Mouse (Mus musculus) kidney, postnatal 0 days (tissue): ENCODE data around the gene Rnf224. TPM values are rescaled to one million over a fixed set of nuclear protein-coding genes. Genes with fewer than 3 reads are reported as not detected.
A peak's percentile ranks its signal among the peaks of the same experiment; 100 is the strongest.

Source experiments
- ATAC-seq: fragments of 200-750 bp; cut with Nextera tagmentation; replicated peaks from 2 replicates; pipeline ENCODE4 v1.8.0; 2017; ENCODE audit warnings: low read depth, moderate number of reproducible peaks, moderate TSS enrichment, moderate library complexity; ENCODE audit not compliant: low FRiP score
- DNase-seq: peaks from one replicate; pipeline ENCODE4 v3.0.0-alpha.2; 2016; ENCODE audit warnings: low spot score
- H3K27ac ChIP-seq: fragments of 300-500 bp; sonication (generic); 2 replicates; pipeline ENCODE4 v1.5.1; 2014; ENCODE audit warnings: mild to moderate bottlenecking
- H3K27me3 ChIP-seq: fragments of 300-500 bp; sonication (generic); 2 replicates; pipeline ENCODE4 v1.6.1; 2014; ENCODE audit warnings: low read length, mixed read lengths; ENCODE audit not compliant: insufficient read depth
- H3K36me3 ChIP-seq: fragments of 300-500 bp; sonication (generic); 2 replicates; pipeline ENCODE4 v1.6.1; 2014; ENCODE audit warnings: low read length, mixed read lengths; ENCODE audit not compliant: insufficient read depth
- H3K4me1 ChIP-seq: fragments of 300-500 bp; sonication (generic); replicated peaks from 2 replicates; pipeline ENCODE4 v1.6.1; 2014; ENCODE audit warnings: antibody characterized with exemption, low read length, mixed read lengths; ENCODE audit not compliant: insufficient read depth
- H3K4me2 ChIP-seq: fragments of 300-500 bp; sonication (generic); 2 replicates; pipeline ENCODE4 v1.6.1; 2014; ENCODE audit warnings: mild to moderate bottlenecking, low read length, moderate library complexity, mixed read lengths
- H3K4me3 ChIP-seq: fragments of 300-500 bp; sonication (generic); replicated peaks from 2 replicates; pipeline ENCODE4 v1.5.1; 2014; ENCODE audit warnings: low read depth, low read length
- H3K9ac ChIP-seq: fragments of 300-500 bp; sonication (generic); 2 replicates; pipeline ENCODE4 v1.6.1; 2014; ENCODE audit warnings: low read depth, low read length
- H3K9me3 ChIP-seq: fragments of 300-500 bp; sonication (generic); replicated peaks from 2 replicates; pipeline ENCODE4 v1.6.1; 2016; ENCODE audit warnings: low read length, inconsistent platforms, mixed read lengths
- CTCF ChIP-seq: IDR thresholded peaks from 2 replicates; pipeline ENCODE4 v1.5.1; 2016; ENCODE audit warnings: antibody characterized with exemption, low read depth, mild to moderate bottlenecking, moderate library complexity
- WGBS: fragments of 180-500 bp; shearing (Covaris S2); extraction: QIAGEN DNeasy Blood & Tissue Kit; methylation state at CpG from one replicate; pipeline ENCODE4 v1.1.7; 2014; 5-methylcytosine and 5-hydroxymethylcytosine counted together
- polyA plus RNA-seq: library from polyadenylated mRNA; unstranded; fragments of >200 nt; fragmentation: Nextera tagmentation; extraction: Ambion mirVana; gene quantifications from 2 replicates; pipeline ENCODE4 v1.2.1, GENCODE M21; 2015

Rnf224 gene
- polyA plus RNA-seq, 1 experiment from 2014 or later = 0.16 TPM

DNA sequence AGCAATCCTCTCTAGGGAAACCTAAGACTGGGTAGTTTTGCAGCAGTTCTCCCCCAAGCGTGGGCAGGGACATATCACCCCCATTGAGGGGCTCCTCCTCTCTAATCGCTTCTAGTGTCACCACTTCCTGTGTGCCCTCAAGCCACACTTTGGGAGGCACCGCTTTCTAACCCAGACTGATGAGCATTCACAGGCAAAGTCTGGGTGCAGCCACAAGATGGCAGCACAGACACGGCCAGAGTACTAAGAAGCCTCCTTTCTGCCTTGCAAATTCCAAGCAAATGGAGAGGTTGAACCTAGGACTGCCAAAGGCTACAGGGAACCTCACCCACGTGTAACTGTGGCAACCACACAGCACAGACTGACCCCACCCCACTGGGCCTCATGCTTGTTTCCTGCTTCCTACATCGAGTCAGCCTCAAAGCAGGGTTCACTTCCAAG lies 43.2 kb downstream of the Rnf224 start:
- under 1% methylated on average over 6 of the region's 6 CpGs for WGBS
- DNase-seq = peak; percentile 96
- Histone ChIP-seq H3K27ac (peak overlapping the region; percentile 43; the same call in 1 of the 2 replicates), H3K36me3 (no peaks in the 10 kb centered on the region), H3K9me3 (no peaks in the 10 kb centered on the region), H3K27me3 (no peaks in the 10 kb centered on the region), H3K4me2 (peak overlapping the region; percentile 65; the same call in 1 of the 2 replicates), H3K9ac (no peak overlapping the region), H3K4me1 (peaks cover 14% of the 10 kb centered on the region), H3K4me3 (0 out of 2 replicates have a peak overlapping the region, but pooled peaks have one; percentile 2)
- ATAC-seq = peak; percentile 83
- peak; percentile 97 for TF ChIP-seq CTCF

DNA sequence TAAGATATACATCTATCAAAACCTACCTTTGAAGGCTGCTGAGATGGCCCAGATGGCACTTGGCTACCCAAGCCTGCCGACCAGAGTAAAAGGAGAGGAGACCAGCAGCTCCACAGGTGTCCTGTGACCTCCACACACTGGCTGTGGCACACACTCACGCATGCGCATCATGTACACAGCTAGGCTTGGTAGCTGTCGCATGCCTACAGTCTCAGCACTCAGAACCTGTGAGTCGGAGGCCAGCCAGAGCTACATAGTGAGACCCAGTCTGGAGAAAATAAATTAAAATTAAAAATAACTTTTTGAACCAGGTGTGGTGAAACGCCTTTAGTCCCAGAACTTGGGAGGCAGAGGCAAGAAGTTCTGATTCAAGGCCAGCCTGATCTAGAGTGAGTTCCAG lies 48.7 kb downstream of the Rnf224 start:
- TF ChIP-seq CTCF = no peak
- no peak overlapping the region for H3K27ac ChIP-seq
- 82% methylated on average over 6 of the region's 6 CpGs for WGBS
- DNase-seq (no peak), ATAC-seq (no peak)
- H3K9me3 ChIP-seq = no peaks in the 10 kb centered on the region
- no peak overlapping the region for H3K9ac ChIP-seq
- no peaks in the 10 kb centered on the region for H3K36me3 ChIP-seq
- H3K4me1 ChIP-seq = no peaks in the 10 kb centered on the region; the same call in 1 of the 2 replicates
- H3K4me2 ChIP-seq = no peak overlapping the region
- H3K27me3 ChIP-seq = no peaks in the 10 kb centered on the region
- H3K4me3 ChIP-seq = no peak overlapping the region

DNA sequence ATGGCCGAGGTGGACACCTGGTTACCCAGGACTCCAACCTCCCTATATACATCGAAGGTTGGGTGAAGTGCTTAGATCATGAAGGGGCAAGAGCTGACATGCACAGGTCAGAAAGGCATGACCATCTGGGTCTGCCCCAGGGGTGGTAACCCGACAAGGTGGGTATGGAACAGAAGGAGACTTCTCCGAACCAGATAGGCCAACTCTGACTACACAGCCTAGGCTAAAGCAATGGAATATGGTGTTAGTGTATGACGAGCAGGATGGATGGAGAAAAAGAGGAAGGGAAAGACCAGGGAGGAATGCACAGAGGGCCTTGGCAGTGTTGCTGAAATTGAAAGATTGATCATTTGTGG lies 50.0 kb downstream of the Rnf224 start:
- Histone ChIP-seq H3K4me1 (no peaks in the 10 kb centered on the region; the same call in 1 of the 2 replicates), H3K27me3 (no peaks in the 10 kb centered on the region), H3K4me3 (peak overlapping the region; percentile 38), H3K27ac (no peak overlapping the region), H3K36me3 (no peaks in the 10 kb centered on the region), H3K9me3 (no peaks in the 10 kb centered on the region), H3K9ac (no peak overlapping the region; the same call in 1 of the 2 replicates), H3K4me2 (peak overlapping the region; percentile 90)
- DNase-seq (no peak), ATAC-seq (no peak)
- WGBS = 30% methylated on average over 5 of the region's 5 CpGs
- TF ChIP-seq CTCF = no peak

DNA sequence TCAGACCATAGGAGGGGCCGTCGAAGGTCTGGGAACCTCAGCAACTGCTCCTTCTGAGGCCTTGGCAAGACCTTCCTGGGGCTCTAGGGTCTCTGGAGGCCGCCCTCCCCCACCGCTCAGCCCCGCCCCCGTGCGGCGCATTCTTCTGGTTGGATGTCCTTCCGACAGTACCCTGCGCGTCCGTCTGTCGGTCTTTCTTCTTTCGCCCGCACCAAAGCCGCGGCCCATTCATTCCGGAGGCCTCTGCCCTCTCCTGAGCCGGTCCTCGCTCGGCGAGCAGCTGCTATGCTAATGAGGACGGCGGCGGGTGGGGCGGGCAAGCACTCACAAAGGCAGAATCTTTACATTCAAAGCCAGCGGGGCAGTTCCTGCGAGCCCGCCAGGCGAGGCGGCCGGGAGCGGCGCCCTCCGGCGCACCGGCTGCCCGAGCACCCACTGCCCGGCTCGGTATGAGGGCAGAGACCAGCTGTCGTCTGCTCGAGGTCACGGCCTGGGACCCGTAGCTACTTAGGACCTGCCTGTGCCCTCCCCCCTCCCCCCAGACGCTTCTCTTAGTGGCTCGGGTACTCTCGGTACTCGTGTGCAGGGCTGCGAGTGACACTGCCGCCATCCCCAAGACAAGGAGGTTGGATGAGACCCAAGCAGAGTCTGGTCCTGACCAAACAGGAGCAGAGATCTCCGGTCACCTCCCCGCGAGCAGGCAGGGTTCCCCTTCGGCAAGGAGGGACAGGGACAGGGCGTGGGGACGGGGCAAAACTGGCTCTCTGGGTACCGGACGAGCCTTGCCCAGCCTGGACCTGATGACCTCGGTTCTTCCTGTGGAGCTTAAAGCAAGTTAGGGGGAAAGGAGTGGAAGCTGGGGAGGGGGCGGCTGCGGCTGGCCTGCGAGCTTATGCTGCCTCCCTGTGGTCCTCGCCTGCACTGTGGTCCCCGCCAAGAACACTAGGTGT lies 50.7 kb downstream of the Rnf224 start:
- peak overlapping the region; percentile 38 for H3K4me3 ChIP-seq
- DNase-seq (peak; percentile 74), ATAC-seq (peak; percentile 66)
- H3K4me2 ChIP-seq = peak overlapping the region; percentile 90
- H3K27me3 ChIP-seq = no peaks in the 10 kb centered on the region
- 1% methylated on average over 64 of the region's 64 CpGs for WGBS
- peak; percentile 80 for TF ChIP-seq CTCF
- H3K9ac ChIP-seq = peak overlapping the region; percentile 60
- peak overlapping the region; percentile 75 for H3K27ac ChIP-seq
- no peaks in the 10 kb centered on the region; the same call in 1 of the 2 replicates for H3K4me1 ChIP-seq
- H3K9me3 ChIP-seq = no peaks in the 10 kb centered on the region
- H3K36me3 ChIP-seq = no peaks in the 10 kb centered on the region

DNA sequence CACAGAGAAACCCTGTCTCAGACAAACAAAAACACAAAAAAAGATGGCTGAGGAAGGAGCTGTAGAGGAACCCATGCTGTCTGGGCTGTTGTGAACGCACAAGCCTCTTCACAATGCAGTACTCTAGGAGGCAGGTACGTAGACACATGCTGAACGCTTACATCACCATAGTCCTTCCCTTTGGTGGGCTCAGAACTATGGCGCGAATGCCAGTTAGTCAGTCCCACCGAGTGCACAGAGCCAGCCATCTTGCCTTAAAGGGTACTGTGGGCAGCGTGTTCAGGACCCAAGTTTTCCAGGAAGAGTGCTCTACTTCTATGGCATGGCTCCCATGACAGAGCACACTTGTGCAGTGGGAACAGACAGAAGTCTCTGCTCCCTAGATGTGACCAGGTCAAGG lies 52.1 kb downstream of the Rnf224 start:
- Histone ChIP-seq H3K9ac (no peak overlapping the region), H3K9me3 (no peaks in the 10 kb centered on the region), H3K4me3 (no peak overlapping the region), H3K27me3 (no peaks in the 10 kb centered on the region), H3K4me1 (no peaks in the 10 kb centered on the region; the same call in 1 of the 2 replicates), H3K4me2 (no peak overlapping the region), H3K27ac (no peak overlapping the region), H3K36me3 (no peaks in the 10 kb centered on the region)
- no peak for ATAC-seq
- no peak for TF ChIP-seq CTCF
- 93% methylated on average over 7 of the region's 7 CpGs for WGBS
- DNase-seq = no peak

Other genes starting within 250 kb of the Rnf224 start
- gene Nsmf, start 182.4 kb downstream of the Rnf224 start, polyA plus RNA-seq = 71.0 and 74.6 TPM in 2 replicates
- gene Entpd8, start 156.5 kb downstream of the Rnf224 start, polyA plus RNA-seq = 6.2 TPM in 2 replicates
- gene Noxa1, start 141.6 kb downstream of the Rnf224 start, polyA plus RNA-seq = 0.41 and 0.43 TPM in 2 replicates
- 19.9 and 21.6 TPM in 2 replicates for gene Nrarp, start 56.0 kb downstream of the Rnf224 start, polyA plus RNA-seq
- 10.8 and 12.0 TPM in 2 replicates for gene Tor4a, start 39.9 kb downstream of the Rnf224 start, polyA plus RNA-seq
- 74.0 and 82.3 TPM in 2 replicates for gene Nelfb, start 25.3 kb downstream of the Rnf224 start, polyA plus RNA-seq
- gene Stpg3, start 22.1 kb downstream of the Rnf224 start, polyA plus RNA-seq = 0.29 and 0.43 TPM in 2 replicates
- 0.28 and 0.62 TPM in 2 replicates for gene Fam166a, start 18.0 kb downstream of the Rnf224 start, polyA plus RNA-seq
- gene Tubb4b, start 12.1 kb downstream of the Rnf224 start, polyA plus RNA-seq = 339 and 384 TPM in 2 replicates
- gene Slc34a3, start 2.4 kb downstream of the Rnf224 start, polyA plus RNA-seq = 1.5 and 1.6 TPM in 2 replicates
- gene Rnf208, start 5.5 kb upstream of the Rnf224 start, polyA plus RNA-seq = 24.2 and 27.4 TPM in 2 replicates
- 0.61 and 0.75 TPM in 2 replicates for gene Cysrt1, start 5.7 kb upstream of the Rnf224 start, polyA plus RNA-seq
- 2.7 and 3.7 TPM in 2 replicates for gene AL732309.1, start 10.1 kb upstream of the Rnf224 start, polyA plus RNA-seq
- gene Tmem203, start 18.7 kb upstream of the Rnf224 start, polyA plus RNA-seq = 42.6 and 46.7 TPM in 2 replicates
- 17.1 and 18.0 TPM in 2 replicates for gene Tprn, start 25.8 kb upstream of the Rnf224 start, polyA plus RNA-seq
- gene Ssna1, start 35.7 kb upstream of the Rnf224 start, polyA plus RNA-seq = 172 TPM in 2 replicates
- gene Anapc2, start 35.7 kb upstream of the Rnf224 start, polyA plus RNA-seq = 79.4 and 84.0 TPM in 2 replicates
- gene Tmem210, start 51.4 kb upstream of the Rnf224 start, polyA plus RNA-seq = not detected in 2 replicates
- 0.29 and 0.48 TPM in 2 replicates for gene Lrrc26, start 53.1 kb upstream of the Rnf224 start, polyA plus RNA-seq
- 0.58 and 0.66 TPM in 2 replicates for gene Grin1, start 82.4 kb upstream of the Rnf224 start, polyA plus RNA-seq
- 57.9 and 59.6 TPM in 2 replicates for gene Man1b1, start 95.6 kb upstream of the Rnf224 start, polyA plus RNA-seq
- gene Dpp7, start 119.6 kb upstream of the Rnf224 start, polyA plus RNA-seq = 28.5 and 31.5 TPM in 2 replicates
- gene Uap1l1, start 128.9 kb upstream of the Rnf224 start, polyA plus RNA-seq = 80.5 and 92.8 TPM in 2 replicates
- 17.9 and 19.3 TPM in 2 replicates for gene Sapcd2, start 135.5 kb upstream of the Rnf224 start, polyA plus RNA-seq
- 6.9 and 7.8 TPM in 2 replicates for gene Entpd2, start 159.1 kb upstream of the Rnf224 start, polyA plus RNA-seq
- 43.9 and 49.9 TPM in 2 replicates for gene Npdc1, start 162.6 kb upstream of the Rnf224 start, polyA plus RNA-seq
- gene Fut7, start 186.5 kb upstream of the Rnf224 start, polyA plus RNA-seq = 0.06 TPM in 1 of 2 replicates, not detected in the other
- 9.7 and 9.8 TPM in 2 replicates for gene Abca2, start 191.9 kb upstream of the Rnf224 start, polyA plus RNA-seq
- gene Clic3, start 220.1 kb upstream of the Rnf224 start, polyA plus RNA-seq = 7.7 and 10.3 TPM in 2 replicates
- gene Paxx, start 224.3 kb upstream of the Rnf224 start, polyA plus RNA-seq = 42.0 and 45.0 TPM in 2 replicates
- gene Ptgds, start 233.3 kb upstream of the Rnf224 start, polyA plus RNA-seq = 11.5 and 13.1 TPM in 2 replicates